Mouse (Mus musculus) C2C12 (cell line): ENCODE data around the gene C130074G19Rik.

Experiments used
- CEBPB ChIP-seq: IDR thresholded peaks from one replicate; pipeline ENCODE4 v1.6.1; 2011; ENCODE audit warnings: low read depth, mild to moderate bottlenecking, control low read depth, moderate library complexity
- CTCF ChIP-seq: IDR thresholded peaks from one replicate; pipeline ENCODE4 v1.5.1; 2011; ENCODE audit not compliant: control insufficient read depth, insufficient read depth, insufficient read length
- FOSL1 ChIP-seq: IDR thresholded peaks from one replicate; pipeline ENCODE4 v1.8.0; 2011; ENCODE audit warnings: mild to moderate bottlenecking, low read length; ENCODE audit not compliant: poor library complexity, insufficient read depth, severe bottlenecking
- MAX ChIP-seq: IDR thresholded peaks from one replicate; pipeline ENCODE4 v1.6.1; 2011; ENCODE audit warnings: mild to moderate bottlenecking, control low read depth
- MYOD1 ChIP-seq: IDR thresholded peaks from one replicate; pipeline ENCODE4 v1.6.1; 2011; ENCODE audit warnings: low read depth; ENCODE audit not compliant: control insufficient read depth, insufficient read length
- MYOG ChIP-seq: IDR thresholded peaks from one replicate; pipeline ENCODE4 v1.6.1; 2011; ENCODE audit not compliant: control insufficient read depth, insufficient read length; ENCODE audit errors: extremely low read depth
- USF1 ChIP-seq: IDR thresholded peaks from one replicate; pipeline ENCODE4 v1.6.1; 2011; ENCODE audit warnings: low read depth, mild to moderate bottlenecking, control low read depth, moderate library complexity

- TF ChIP-seq USF1 (no peak), CTCF (no peak), CEBPB (no peak), MAX (no peak), MYOD1 (no peak), MYOG (no peak), FOSL1 (no peak)
These were observed 13.0 kb downstream of the C130074G19Rik start for GRCm38 (mm10) chr1:184869939-184870565.
